Mouse (Mus musculus) cerebellum, adult 2 months (tissue): ENCODE results near the gene Klhdc7a.

ENCODE experiments used
- CTCF ChIP-seq: fragments of 200-500 bp; IDR thresholded peaks from 2 replicates; pipeline ENCODE4 v1.5.1; 2011; ENCODE audit warnings: low read depth, mild to moderate bottlenecking, control low read depth, low read length, moderate library complexity, borderline replicate concordance; ENCODE audit not compliant: insufficient read depth
- POLR2A ChIP-seq: fragments of 200-500 bp; IDR thresholded peaks from 2 replicates; pipeline ENCODE4 v1.6.1; 2011; ENCODE audit warnings: low read length, control low read depth, borderline replicate concordance; ENCODE audit not compliant: insufficient read depth

DNA sequence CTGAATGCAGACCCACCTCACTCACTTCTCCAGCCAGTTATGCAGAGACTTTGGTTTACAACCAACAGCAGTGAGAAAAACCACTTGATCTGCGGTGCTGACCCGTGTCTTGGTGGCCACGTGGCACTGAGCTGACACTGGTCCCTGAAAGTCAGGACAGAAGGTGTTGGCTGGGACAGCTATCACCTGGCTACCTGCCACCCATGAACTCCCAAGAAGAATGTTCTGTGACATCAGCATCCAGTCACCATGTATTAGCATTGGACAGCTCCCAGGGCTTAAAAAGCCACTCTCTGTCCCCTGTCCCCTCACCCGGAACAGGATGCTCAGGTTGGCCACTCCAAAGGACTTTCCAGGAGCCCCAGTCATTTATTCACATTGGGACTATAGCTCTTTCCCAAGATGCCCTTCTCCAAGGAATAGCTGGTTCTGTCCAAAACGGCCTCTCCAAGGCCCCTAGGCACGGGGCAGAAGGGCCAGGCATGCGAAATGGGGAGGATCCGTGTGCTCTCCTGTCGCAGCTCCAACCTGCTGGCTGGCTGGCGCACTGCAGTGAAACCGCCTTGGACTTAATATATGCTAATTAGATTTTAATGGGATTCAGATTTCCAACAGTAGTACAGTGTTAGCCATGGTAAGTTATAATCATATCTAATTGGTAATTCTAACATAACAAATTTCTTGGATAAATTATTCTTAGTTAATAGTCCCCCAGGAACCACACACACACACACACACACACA lies 43.1 kb upstream of the Klhdc7a start:
- no peak for TF ChIP-seq CTCF
- no peak for TF ChIP-seq POLR2A
